Mouse (Mus musculus) ES-Bruce4 (cell line): ENCODE measurements around the gene Taar1.

Experiments used
- CTCF ChIP-seq: IDR thresholded peaks from one replicate; pipeline ENCODE4 v1.8.1; 2011; ENCODE audit warnings: low read depth, low read length
- EP300 ChIP-seq: IDR thresholded peaks from 2 replicates; pipeline ENCODE4 v1.6.1; 2011; ENCODE audit warnings: low read depth, low read length; ENCODE audit not compliant: insufficient read depth
- POLR2A ChIP-seq: IDR thresholded peaks from one replicate; pipeline ENCODE4 v1.8.1; 2011; ENCODE audit warnings: low read length; ENCODE audit not compliant: insufficient read depth

- TF ChIP-seq CTCF (no peak), POLR2A (no peak), EP300 (no peak)
These were observed 44.9 kb downstream of the Taar1 start for GRCm38 (mm10) chr10:23964921-23965610.
